In genomic region chr8:123290679-123291078, GRCm38 (mm10) we compare ENCODE assay signal across 13 mouse cellular contexts. TPM values are rescaled to one million over a fixed set of nuclear protein-coding genes. Genes with fewer than 3 reads are reported as not detected.
"Had no signal": no experiment of that assay in that cellular context is flagged by ENCODE, and none has a peak within 500 bp of the region (broad histone marks: within the 10 kb centered on the region; RNA-seq: fewer than 3 reads in every experiment).

No protein-coding gene starts in this region.

- DNase-seq: right cerebral cortex, adult 18-20 months; right cerebral cortex, postnatal 25 days; thymus, adult 18-20 months had no signal

- H3K4me1 ChIP-seq: lung, embryonic 15.5 days; midbrain, embryonic 13.5 days; midbrain, embryonic 15.5 days; neural tube, embryonic 12.5 days had no signal

- H3K27ac ChIP-seq: lung, embryonic 15.5 days; macrophage; midbrain, embryonic 13.5 days; midbrain, embryonic 15.5 days; neural tube, embryonic 12.5 days had no signal

- ATAC-seq: lung, postnatal 0 days; midbrain, embryonic 13.5 days; midbrain, embryonic 15.5 days had no signal

- H3K4me2 ChIP-seq: lung, embryonic 15.5 days; midbrain, embryonic 11.5 days; midbrain, embryonic 13.5 days; midbrain, embryonic 15.5 days; neural tube, embryonic 12.5 days had no signal

- H3K36me3 ChIP-seq: midbrain, embryonic 15.5 days had no signal

- H3K27me3 ChIP-seq: lung, embryonic 15.5 days; megakaryocyte, embryonic 14.5 days; midbrain, embryonic 13.5 days; midbrain, embryonic 15.5 days; neural tube, embryonic 12.5 days had no signal

- H3K9ac ChIP-seq: liver, postnatal 0 days; lung, embryonic 15.5 days; midbrain, embryonic 13.5 days; midbrain, embryonic 15.5 days; neural tube, embryonic 12.5 days had no signal

- H3K4me3 ChIP-seq: lung, embryonic 15.5 days; megakaryocyte, embryonic 14.5 days; midbrain, embryonic 13.5 days; midbrain, embryonic 15.5 days; neural tube, embryonic 12.5 days had no signal

- H3K9me3 ChIP-seq: lung, embryonic 15.5 days; megakaryocyte, embryonic 14.5 days; midbrain, embryonic 15.5 days; neural tube, embryonic 12.5 days had no signal

RNA-seq across cellular contexts. Expression of gene Spire2, which starts 41.8 kb away (rescaled TPM):
- total RNA-seq: monocyte, adult 5-6 weeks had no signal
- polyA plus RNA-seq: macrophage had no signal
